Mouse (Mus musculus) heart, postnatal 36 days (tissue): ENCODE measurements around the gene Catsper4. TPM values are rescaled to one million over a fixed set of nuclear protein-coding genes. Genes with fewer than 3 reads are reported as not detected.

Experiments
- DNase-seq, 2 experiments: peaks; one replicate each; pipeline ENCODE4 v3.0.0; 2021 to 2022
- intact Hi-C: fragments of 180-260 bp; cut with DNase I; formaldehyde crosslinking; loops from one replicate; pipeline ENCODE4 v1.15.1; 2025
- total RNA-seq, 2 experiments: library from RNA; stranded (reverse); gene quantifications; 2 replicates each; pipeline ENCODE4 v1.2.3; 2021

Gene Catsper4
- total RNA-seq, 2 experiments from 2014 or later, result not detected

DNA sequence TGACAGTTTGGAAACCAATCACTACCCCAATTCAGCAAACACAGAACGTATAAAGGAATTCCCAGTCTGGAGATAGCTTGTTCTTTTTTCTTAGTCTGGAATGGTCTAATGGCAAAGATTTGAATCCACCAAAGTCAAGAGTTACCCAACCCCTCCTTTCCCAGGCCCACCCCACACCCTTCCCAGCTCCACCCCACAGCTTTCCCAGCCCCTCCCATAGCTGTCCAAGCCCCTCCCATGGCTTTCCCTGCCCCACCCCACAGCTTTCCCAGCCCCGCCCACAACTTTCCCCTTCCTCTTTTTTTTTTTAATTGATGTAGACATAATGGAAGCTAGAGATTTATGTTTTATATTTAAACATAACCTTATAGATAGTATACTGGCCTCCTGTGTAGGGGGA, 27.8 kb downstream of the Catsper4 start:
- intact Hi-C loops, result no loop called here
- no peak for DNase-seq

DNA sequence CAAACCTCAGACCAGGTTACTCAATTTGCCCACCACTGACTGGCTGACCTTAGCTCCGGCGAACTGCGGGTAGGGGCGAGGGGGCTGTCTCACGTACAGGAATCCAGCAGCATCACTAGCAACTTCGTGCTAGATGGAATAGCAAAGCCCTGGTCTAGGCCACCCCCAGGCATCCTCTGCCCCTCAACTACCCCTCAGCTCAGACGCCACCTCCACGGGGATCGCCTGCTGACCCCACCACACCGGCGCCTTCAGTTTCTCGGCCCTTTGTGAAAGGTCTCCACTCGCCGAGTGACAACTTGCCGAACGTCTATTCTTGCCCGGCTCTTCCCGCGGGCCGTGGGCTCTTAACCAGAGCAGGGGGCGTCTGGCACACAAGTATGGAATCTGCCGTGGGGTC, 40.9 kb downstream of the Catsper4 start:
- intact Hi-C loops, result loop anchor here (5.0 kb wide), 1 partner anchor 206 kb away; no protein-coding TSS in a partner anchor
- DNase-seq, result no peak

DNA sequence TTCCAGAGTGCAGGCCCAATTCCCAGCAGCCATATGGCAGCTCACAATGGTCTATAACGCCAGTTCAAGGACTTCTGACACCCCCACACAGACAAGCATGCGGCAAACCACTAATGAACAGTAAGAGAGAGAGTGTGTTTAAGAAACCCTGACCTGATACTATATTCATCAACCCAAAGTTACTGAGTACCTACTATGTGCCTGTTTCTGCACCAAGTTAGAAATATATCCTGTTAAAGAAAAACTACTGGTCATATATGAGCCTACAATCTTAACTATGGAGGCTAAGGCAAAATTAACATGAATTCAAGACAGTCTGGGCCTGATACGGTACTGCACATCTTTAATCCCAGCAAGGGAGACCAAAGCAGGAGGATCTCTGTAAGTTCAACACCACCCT, 41.6 kb downstream of the Catsper4 start:
- DNase-seq, result no peak
- intact Hi-C loops, result loop anchor here (5.0 kb wide), 1 partner anchor 207 kb away; no protein-coding TSS in a partner anchor

DNA sequence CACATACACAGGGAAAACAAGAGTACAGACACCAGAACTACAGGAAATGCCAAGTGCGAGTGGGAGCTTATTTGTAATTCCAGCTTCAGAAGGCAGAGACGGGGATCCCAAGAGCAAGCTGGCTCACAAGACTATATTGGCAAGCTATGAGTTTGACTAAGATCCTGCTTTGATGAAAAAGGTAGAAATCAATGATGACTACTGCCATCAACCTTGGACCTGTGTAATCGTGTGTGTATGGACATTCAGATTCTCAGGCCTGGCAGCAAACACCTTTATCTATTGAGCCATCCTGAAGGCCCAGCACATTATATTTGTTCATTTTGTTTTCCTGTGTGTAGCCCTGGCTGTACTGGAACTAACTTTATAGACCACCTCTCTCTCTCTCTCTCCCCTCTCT, 43.5 kb downstream of the Catsper4 start:
- DNase-seq, result no peak
- intact Hi-C loops, result no loop called here

DNA sequence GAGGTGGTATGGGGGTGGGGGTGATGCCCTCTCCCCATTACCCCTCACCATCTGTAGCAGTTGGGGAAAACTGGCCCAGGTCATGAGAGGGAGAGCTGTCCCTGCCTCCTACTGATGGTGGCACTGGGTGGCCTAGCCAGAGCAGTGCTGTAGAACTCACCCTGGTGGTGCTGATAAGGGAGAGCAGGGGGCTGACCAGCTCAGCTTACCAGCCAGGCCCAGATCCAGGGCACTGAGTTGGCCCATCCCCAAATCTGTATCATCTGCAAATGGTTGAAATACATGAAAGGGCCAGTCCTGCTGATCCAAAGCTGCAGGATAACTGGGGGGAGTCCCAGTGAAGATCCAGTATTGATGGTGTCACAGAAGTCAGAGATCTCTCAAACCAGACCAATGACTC, 45.4 kb downstream of the Catsper4 start:
- intact Hi-C loops, result no loop called here
- DNase-seq, result no peak

DNA sequence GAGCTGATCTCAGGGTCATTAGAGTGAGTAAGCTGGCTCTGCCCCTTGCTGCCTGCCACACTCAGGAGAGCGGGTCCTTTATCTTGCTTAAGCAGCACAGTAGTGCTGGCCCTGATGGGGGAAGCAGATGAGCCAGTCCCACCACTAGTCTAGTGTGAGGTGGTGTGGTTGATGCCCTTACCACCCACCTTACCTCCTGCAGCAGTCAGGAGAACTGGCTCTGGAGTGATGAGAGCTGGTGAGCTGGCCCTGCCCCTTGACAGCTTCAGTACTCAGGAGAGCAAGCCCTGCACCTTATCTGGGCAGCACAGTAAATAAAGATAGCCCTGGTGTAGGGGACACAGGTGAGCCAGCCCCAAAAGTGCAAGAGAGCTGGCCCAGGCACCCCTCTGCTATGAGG, 46.1 kb downstream of the Catsper4 start:
- intact Hi-C loops, result no loop called here
- DNase-seq, result no peak

DNA sequence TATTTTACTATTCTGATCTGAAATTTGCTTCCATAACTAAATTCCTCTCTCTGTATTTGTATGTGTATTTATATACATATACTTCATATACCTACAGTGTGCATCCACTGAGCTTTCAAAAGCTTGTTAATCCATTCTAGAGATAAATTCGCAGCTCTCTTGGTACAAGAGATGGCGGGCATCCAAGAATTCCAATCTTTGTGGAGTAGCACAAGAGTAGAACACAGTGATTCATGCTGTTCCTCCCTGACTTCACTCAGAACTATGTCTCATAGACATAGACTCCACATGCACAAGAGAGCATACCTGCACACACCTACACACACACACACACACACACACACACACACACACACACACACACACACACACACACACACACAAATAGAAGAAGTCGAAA, 54.8 kb downstream of the Catsper4 start:
- DNase-seq, result peak in 1 of 2 experiments; percentile 9
- intact Hi-C loops, result no loop called here

DNA sequence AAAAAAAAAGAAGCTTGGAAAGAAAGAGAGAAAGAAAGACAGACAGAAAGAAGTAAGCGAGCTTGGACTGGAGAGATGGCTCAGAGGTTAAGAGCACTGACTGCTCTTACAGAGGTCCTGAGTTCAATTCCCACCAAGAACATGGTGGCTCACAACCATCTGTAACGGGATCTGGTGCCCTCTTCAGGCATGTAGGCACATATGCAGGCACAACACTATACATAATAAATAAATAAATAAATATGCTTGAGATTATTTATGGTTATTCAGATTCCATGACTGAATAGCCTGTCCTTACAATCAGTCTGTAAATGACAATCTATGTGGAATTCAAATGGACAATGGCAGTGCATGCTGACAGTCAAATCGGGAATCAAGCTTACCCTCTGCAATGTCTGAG, 60.3 kb downstream of the Catsper4 start:
- intact Hi-C loops, result loop anchor here (1.0 to 2.0 kb wide), 2 partner anchors 11 to 76 kb away; no protein-coding TSS in a partner anchor
- DNase-seq, result no peak

DNA sequence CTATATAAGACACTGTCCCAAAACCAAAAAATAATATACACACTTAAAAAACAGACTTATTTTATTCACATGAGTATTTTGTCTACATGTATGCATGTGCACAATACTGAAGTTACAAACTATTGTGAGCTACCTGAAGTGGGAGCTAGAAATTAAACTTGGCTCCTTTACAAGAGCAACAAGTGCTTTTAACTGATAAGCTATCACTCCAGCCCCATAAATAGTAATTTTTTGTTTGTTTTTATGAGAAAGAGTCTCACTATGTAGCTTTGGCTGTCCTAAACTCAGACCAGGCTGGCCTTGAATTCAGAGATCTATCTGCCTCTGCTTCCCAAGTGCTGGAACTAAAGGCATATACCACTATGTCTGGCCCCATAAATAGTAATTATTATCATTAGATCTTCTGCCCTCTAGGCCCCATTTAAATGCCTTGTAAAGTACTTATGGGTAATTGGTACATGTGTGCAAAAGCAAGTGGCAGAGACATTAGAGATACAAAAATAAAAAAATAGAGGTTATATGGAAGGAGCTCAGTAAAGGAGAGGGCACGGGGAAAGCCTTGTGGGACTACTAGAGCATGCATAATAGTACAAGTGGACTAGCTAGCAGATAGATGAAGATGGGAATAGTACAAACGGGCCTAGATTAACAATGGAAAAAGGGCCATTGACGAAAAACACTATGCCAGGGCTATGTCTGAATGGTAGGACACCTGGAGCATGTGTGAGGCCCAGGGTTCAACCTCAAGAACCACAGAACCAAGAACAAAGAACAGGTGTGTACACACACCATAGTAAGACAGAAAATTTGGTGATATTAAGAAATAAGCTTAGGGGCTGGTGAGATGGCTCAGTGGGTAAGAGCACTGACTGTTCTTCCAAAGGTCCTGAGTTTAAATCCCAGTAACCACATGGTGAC, 61.4 kb downstream of the Catsper4 start:
- DNase-seq, result no peak
- intact Hi-C loops, result loop anchor here (2.0 kb wide), 1 partner anchor 75 kb away; no protein-coding TSS in a partner anchor

DNA sequence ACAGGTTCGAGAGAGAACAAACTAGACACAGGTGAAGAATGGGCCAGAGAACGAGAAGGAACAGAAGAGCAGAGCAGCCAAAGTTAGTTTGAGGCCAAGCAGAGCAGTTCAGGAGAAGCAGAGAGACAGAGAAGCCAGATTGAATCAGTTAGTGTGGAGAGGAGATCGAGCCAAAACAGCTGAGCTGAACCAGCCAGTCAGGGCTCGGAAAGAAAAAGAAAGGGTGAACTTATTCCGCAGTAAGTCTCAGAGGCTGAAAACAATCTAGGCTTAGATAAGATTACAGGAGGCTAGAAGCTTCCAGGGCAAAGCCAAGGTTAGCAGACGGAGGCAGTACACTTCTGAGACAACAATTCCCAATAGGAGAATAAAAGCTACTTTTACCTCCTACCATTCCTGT, 62.2 kb downstream of the Catsper4 start:
- intact Hi-C loops, result no loop called here
- DNase-seq, result no peak

DNA sequence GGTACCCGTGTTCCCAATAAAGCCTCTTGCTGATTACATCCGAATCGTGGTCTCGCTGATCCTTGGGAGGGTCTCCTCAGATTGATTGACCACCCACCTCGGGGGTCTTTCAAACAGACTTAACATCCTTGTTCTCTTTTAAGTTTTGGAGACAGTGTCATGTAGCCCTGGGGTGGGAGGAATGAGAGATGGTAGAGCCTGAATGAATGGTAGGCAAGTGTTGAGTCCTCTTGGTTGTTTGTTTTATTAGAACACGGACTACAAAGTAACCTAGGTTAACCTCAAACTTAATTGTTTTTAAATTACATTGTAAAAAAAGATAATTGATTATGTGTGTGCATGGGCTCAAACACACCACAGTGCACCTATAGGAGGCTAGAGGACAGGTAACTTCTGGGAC, 62.6 kb downstream of the Catsper4 start:
- no peak for DNase-seq
- intact Hi-C loops, result no loop called here

Other genes with a start within 250 kb of the Catsper4 start
- gene Dhdds, start 226.5 kb downstream of the Catsper4 start, total RNA-seq, result 10 to 100 TPM; 29.9 to 32.4 TPM
- not detected for gene Lin28a, start 208.5 kb downstream of the Catsper4 start, total RNA-seq
- not detected for gene Zfp683, start 173.5 kb downstream of the Catsper4 start, total RNA-seq
- gene Crybg2, start 166.6 kb downstream of the Catsper4 start, total RNA-seq, result not detected
- 1 to 10 TPM; 3.1 to 4.6 TPM for gene Cd52, start 132.3 kb downstream of the Catsper4 start, total RNA-seq
- 1 to 10 TPM; 1.6 to 1.9 TPM for gene Ubxn11, start 124.8 kb downstream of the Catsper4 start, total RNA-seq
- gene Sh3bgrl3, start 98.6 kb downstream of the Catsper4 start, total RNA-seq, result 10 to 100 TPM; 36.4 to 39.9 TPM
- 10 to 100 TPM; 49.1 to 50.9 TPM for gene Cep85, start 40.3 kb downstream of the Catsper4 start, total RNA-seq
- gene Gm7534, start 24.4 kb downstream of the Catsper4 start, total RNA-seq, result not detected
- 1 to 10 TPM; 4.7 to 5.5 TPM for gene Cnksr1, start 11.0 kb upstream of the Catsper4 start, total RNA-seq
- not detected for gene E130218I03Rik, start 16.3 kb upstream of the Catsper4 start, total RNA-seq
- gene Zfp593, start 18.2 kb upstream of the Catsper4 start, total RNA-seq, result 1 to 10 TPM; 2.6 to 3.7 TPM
- not detected for gene Gm30191, start 19.6 kb upstream of the Catsper4 start, total RNA-seq
- gene Grrp1, start 26.7 kb upstream of the Catsper4 start, total RNA-seq, result 1 to 10 TPM; 6.1 to 9.5 TPM
- gene Pdik1l, start 60.5 kb upstream of the Catsper4 start, total RNA-seq, result 1 to 10 TPM; 7.9 to 8.2 TPM
- gene Trim63, start 87.7 kb upstream of the Catsper4 start, total RNA-seq, result 100 to 1,000 TPM; 234 to 314 TPM
- under 1 TPM; 0.35 to 0.50 TPM for gene Slc30a2, start 115.8 kb upstream of the Catsper4 start, total RNA-seq
- 10 to 100 TPM; 17.3 to 20.0 TPM for gene Extl1, start 156.5 kb upstream of the Catsper4 start, total RNA-seq
- 1 to 10 TPM; 6.8 to 8.0 TPM for gene Pafah2, start 168.9 kb upstream of the Catsper4 start, total RNA-seq
- gene Stmn1, start 240.9 kb upstream of the Catsper4 start, total RNA-seq, result 10 to 100 TPM; 28.4 to 28.9 TPM